Mouse (Mus musculus) stomach, embryonic 14.5 days (tissue): Measurements from ENCODE around the gene Gls. TPM values are rescaled to one million over a fixed set of nuclear protein-coding genes. Genes with fewer than 3 reads are reported as not detected.
A peak's percentile ranks its signal among the peaks of the same experiment; 100 is the strongest.

ENCODE experiments used
- ATAC-seq: fragments of 200-750 bp; cut with Nextera tagmentation; 2 replicates; pipeline ENCODE4 v1.8.0; 2017; ENCODE audit warnings: low read depth, moderate TSS enrichment; ENCODE audit not compliant: insufficient number of reproducible peaks, insufficient read depth, low FRiP score
- H3K27ac ChIP-seq: fragments of 300-500 bp; sonication (generic); 2 replicates; pipeline ENCODE4 v1.5.1; 2014; ENCODE audit warnings: mild to moderate bottlenecking, low read length, moderate library complexity, mixed read lengths
- H3K27me3 ChIP-seq: fragments of 300-500 bp; sonication (generic); 2 replicates; pipeline ENCODE4 v1.6.1; 2014; ENCODE audit warnings: low read length, control low read depth, mixed read lengths; ENCODE audit not compliant: control insufficient read depth, insufficient read depth
- H3K36me3 ChIP-seq: fragments of 300-500 bp; sonication (generic); 2 replicates; pipeline ENCODE4 v1.6.1; 2014; ENCODE audit warnings: mild to moderate bottlenecking, control low read depth, low read length, moderate library complexity, mixed read lengths; ENCODE audit not compliant: control insufficient read depth, insufficient read depth
- H3K4me1 ChIP-seq: fragments of 300-500 bp; sonication (generic); 2 replicates; pipeline ENCODE4 v1.6.1; 2014; ENCODE audit warnings: low read length, control low read depth, mixed read lengths; ENCODE audit not compliant: control insufficient read depth, insufficient read depth
- H3K4me2 ChIP-seq: fragments of 300-500 bp; sonication (generic); replicated peaks from 2 replicates; pipeline ENCODE4 v1.6.1; 2014; ENCODE audit warnings: low read depth, low read length, control low read depth
- H3K4me3 ChIP-seq: fragments of 300-500 bp; sonication (generic); 2 replicates; pipeline ENCODE4 v1.5.1; 2014; ENCODE audit warnings: low read depth, low read length, control low read depth
- H3K9ac ChIP-seq: fragments of 300-500 bp; sonication (generic); replicated peaks from 2 replicates; pipeline ENCODE4 v1.6.1; 2014; ENCODE audit warnings: low read depth, mild to moderate bottlenecking, control low read depth, low read length, moderate library complexity, mixed read lengths
- H3K9me3 ChIP-seq: fragments of 300-500 bp; sonication (generic); 2 replicates; pipeline ENCODE4 v1.6.1; 2016; ENCODE audit warnings: low read depth, low read length, control low read depth; ENCODE audit not compliant: control insufficient read depth
- whole genome bisulfite sequencing: fragments of 180-500 bp; shearing (Covaris S2); extraction: QIAGEN DNeasy Blood & Tissue Kit; methylation state at CpG from one replicate; pipeline ENCODE4 v1.1.7; 2014; 5-methylcytosine and 5-hydroxymethylcytosine counted together
- polyA plus RNA-seq: library from polyadenylated mRNA; unstranded; fragments of >200 nt; fragmentation: Nextera tagmentation; extraction: Ambion mirVana; gene quantifications from 2 replicates; pipeline ENCODE4 v1.2.1, GENCODE M21; 2014

The Gls gene
- polyA plus RNA-seq, 1 experiment from 2014 or later: 30.5 TPM

DNA sequence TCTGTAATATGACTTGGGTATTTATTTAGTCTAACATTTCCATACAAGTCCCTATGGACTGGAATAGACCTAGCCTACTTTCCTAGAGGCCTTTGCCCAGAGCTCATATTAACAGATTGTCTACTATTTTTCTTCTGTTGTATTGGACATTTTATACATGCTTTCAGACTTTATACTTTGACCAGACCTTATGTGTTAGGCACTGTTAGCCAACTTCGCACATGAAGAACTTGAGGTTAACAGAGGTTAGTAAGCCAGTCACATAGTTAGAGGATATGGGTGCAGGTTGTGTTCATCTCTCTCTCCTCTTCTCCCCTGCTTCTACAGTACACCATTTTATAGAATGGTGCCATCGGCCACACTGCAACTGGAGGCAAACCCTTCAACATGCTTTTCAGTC, 75.0 kb downstream of the Gls start:
- Histone ChIP-seq H3K4me3 (no peak overlapping the region), H3K9me3 (no peaks in the 10 kb centered on the region), H3K9ac (no peak overlapping the region), H3K27ac (no peak overlapping the region), H3K36me3 (no peaks in the 10 kb centered on the region; the same call in 1 of the 2 replicates), H3K27me3 (no peaks in the 10 kb centered on the region), H3K4me2 (no peak overlapping the region), H3K4me1 (no peaks in the 10 kb centered on the region)
- WGBS: 94% methylated on average over 2 of the region's 2 CpGs
- ATAC-seq: no peak

DNA sequence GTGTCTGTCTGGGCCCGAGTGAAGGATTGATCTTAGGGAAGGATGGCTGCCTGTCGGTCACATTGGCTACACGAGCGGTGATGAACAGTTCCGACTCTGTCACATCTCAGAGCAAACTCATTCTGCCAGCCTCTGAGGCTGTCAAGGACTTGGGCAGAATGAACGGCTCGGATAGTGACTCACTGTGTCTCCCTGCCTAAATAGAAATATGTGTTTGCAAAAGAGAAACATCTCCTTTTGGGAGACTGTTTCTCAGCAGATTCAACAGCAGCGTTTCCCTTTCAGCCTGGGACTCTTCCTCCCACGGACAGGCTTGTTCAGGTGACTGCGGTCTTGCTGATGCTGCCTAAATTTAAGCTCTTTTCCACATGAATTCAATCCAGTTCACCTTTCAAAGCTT, 76.7 kb downstream of the Gls start:
- Histone ChIP-seq H3K27me3 (no peaks in the 10 kb centered on the region), H3K27ac (no peak overlapping the region), H3K4me2 (no peak overlapping the region), H3K9me3 (no peaks in the 10 kb centered on the region), H3K9ac (no peak overlapping the region), H3K36me3 (no peaks in the 10 kb centered on the region; the same call in 1 of the 2 replicates), H3K4me3 (no peak overlapping the region), H3K4me1 (no peaks in the 10 kb centered on the region)
- ATAC-seq: no peak
- WGBS: 86% methylated on average over 10 of the region's 10 CpGs

- no peak overlapping the region for H3K9ac ChIP-seq
- no peaks in the 10 kb centered on the region; the same call in 1 of the 2 replicates for H3K36me3 ChIP-seq
- no peak overlapping the region for H3K4me3 ChIP-seq
- H3K27me3 ChIP-seq: no peaks in the 10 kb centered on the region
- no peak overlapping the region for H3K4me2 ChIP-seq
- peaks cover 5% of the 10 kb centered on the region; the same call in 1 of the 2 replicates for H3K4me1 ChIP-seq
- 94% methylated on average over 8 of the region's 8 CpGs for WGBS
- no peak for ATAC-seq
- no peaks in the 10 kb centered on the region for H3K9me3 ChIP-seq
- H3K27ac ChIP-seq: no peak overlapping the region
Measured at GRCm38 (mm10) chr1:52154890-52155289, 78.1 kb downstream of the Gls start.

GRCm38 (mm10) chr1:52152936-52153335, 80.1 kb downstream of the Gls start:
- no peaks in the 10 kb centered on the region; the same call in 1 of the 2 replicates for H3K36me3 ChIP-seq
- no peaks in the 10 kb centered on the region for H3K27me3 ChIP-seq
- no peak overlapping the region for H3K4me3 ChIP-seq
- H3K4me1 ChIP-seq: peaks cover 5% of the 10 kb centered on the region; the same call in 1 of the 2 replicates
- no peak overlapping the region for H3K4me2 ChIP-seq
- no peak overlapping the region for H3K27ac ChIP-seq
- 47% methylated on average over 3 of the region's 3 CpGs for WGBS
- no peaks in the 10 kb centered on the region for H3K9me3 ChIP-seq
- no peak overlapping the region for H3K9ac ChIP-seq
- no peak for ATAC-seq

DNA sequence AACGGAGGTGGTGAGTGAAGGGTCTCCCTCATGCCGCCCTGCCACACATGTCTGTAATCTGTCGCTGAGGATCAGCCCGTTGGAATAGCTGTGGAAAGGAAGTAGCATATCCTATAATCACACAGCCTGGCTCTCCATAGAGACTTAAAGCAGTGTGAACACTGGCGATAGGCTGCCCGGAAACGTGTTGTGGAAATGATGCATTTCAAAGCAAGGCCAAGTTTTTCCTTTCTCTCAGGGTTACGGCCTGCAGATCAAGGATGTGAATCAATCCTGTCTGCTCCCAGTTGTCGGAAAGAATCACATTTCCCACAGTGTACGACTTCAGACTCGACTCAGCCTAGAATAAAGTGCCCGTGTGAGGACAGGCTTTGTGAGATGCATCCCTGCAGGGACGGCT, 80.7 kb downstream of the Gls start:
- 74% methylated on average over 13 of the region's 13 CpGs for WGBS
- Histone ChIP-seq H3K4me1 (peaks cover 5% of the 10 kb centered on the region; the same call in 1 of the 2 replicates), H3K27ac (no peak overlapping the region), H3K27me3 (no peaks in the 10 kb centered on the region), H3K4me2 (no peak overlapping the region), H3K9me3 (no peaks in the 10 kb centered on the region), H3K4me3 (no peak overlapping the region), H3K9ac (no peak overlapping the region), H3K36me3 (no peaks in the 10 kb centered on the region; the same call in 1 of the 2 replicates)
- ATAC-seq: no peak

- Histone ChIP-seq H3K4me3 (no peak overlapping the region), H3K4me2 (no peak overlapping the region)
Measured at GRCm38 (mm10) chr1:52151166-52151565, 81.9 kb downstream of the Gls start.

DNA sequence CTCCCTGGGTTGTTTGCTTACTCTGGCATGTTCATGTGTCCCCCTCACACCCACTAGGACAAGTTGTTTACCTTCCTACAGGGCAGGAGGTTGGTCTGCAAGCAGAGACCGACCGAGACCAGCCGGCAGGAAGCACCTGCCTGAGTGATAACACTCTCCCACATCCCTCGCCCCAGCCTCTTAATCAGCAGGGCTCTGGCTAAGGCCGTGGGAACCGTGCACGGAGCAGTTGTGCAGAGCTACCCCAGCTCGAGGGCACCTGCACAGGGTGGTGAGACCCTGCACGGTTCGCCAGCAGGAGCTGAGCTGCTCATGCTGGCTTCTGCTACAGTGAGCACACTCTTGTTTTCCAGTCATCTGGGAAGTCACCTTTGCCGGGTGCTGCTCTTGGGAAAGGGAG, 82.4 kb downstream of the Gls start:
- Histone ChIP-seq H3K27me3 (no peaks in the 10 kb centered on the region), H3K9me3 (no peaks in the 10 kb centered on the region), H3K36me3 (no peaks in the 10 kb centered on the region; the same call in 1 of the 2 replicates), H3K4me1 (peaks cover 5% of the 10 kb centered on the region; the same call in 1 of the 2 replicates), H3K27ac (no peak overlapping the region), H3K4me3 (no peak overlapping the region), H3K9ac (no peak overlapping the region), H3K4me2 (no peak overlapping the region)
- 34% methylated on average over 11 of the region's 11 CpGs for WGBS
- peak; percentile 66 for ATAC-seq

More at GRCm38 (mm10) chr1:52151166-52151565, 81.9 kb downstream of the Gls start:
- no peak overlapping the region for H3K27ac ChIP-seq
- WGBS: 96% methylated on average over 5 of the region's 5 CpGs
- no peaks in the 10 kb centered on the region for H3K27me3 ChIP-seq
- no peak overlapping the region for H3K9ac ChIP-seq
- peaks cover 5% of the 10 kb centered on the region; the same call in 1 of the 2 replicates for H3K4me1 ChIP-seq
- no peaks in the 10 kb centered on the region; the same call in 1 of the 2 replicates for H3K36me3 ChIP-seq
- ATAC-seq: no peak
- no peaks in the 10 kb centered on the region for H3K9me3 ChIP-seq

DNA sequence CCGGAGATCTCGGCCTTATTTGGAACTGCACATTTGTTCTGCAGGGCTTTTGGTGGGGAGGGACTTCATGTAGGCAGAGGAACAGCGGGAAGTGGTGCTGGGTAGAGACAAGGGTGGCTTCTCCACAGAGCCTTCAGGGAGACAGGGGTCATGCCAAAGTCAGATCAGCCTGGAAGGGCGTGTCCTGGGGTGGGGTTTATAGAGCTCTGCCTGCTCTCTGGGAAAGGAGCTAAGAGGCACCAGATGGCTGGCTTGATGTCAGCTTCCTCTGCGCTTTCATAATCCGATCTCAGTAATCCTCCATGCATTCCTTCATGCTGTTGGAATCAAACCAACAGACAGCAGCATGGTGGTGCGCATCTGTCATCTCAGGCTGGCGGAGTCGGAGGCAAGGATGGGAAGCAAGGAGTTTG, 83.1 kb downstream of the Gls start:
- no peaks in the 10 kb centered on the region for H3K27me3 ChIP-seq
- WGBS: 33% methylated on average over 9 of the region's 9 CpGs
- peaks cover 5% of the 10 kb centered on the region; the same call in 1 of the 2 replicates for H3K4me1 ChIP-seq
- no peak overlapping the region for H3K4me2 ChIP-seq
- H3K9me3 ChIP-seq: no peaks in the 10 kb centered on the region
- H3K36me3 ChIP-seq: no peaks in the 10 kb centered on the region; the same call in 1 of the 2 replicates
- peak; percentile 38; the same call in 1 of the 2 replicates for ATAC-seq
- no peak overlapping the region for H3K4me3 ChIP-seq
- H3K9ac ChIP-seq: no peak overlapping the region
- H3K27ac ChIP-seq: no peak overlapping the region

GRCm38 (mm10) chr1:52148696-52149095, 84.3 kb downstream of the Gls start:
- no peak for ATAC-seq
- Histone ChIP-seq H3K36me3 (no peaks in the 10 kb centered on the region; the same call in 1 of the 2 replicates), H3K27ac (no peak overlapping the region), H3K9ac (no peak overlapping the region), H3K4me1 (peaks cover 5% of the 10 kb centered on the region; the same call in 1 of the 2 replicates), H3K27me3 (no peaks in the 10 kb centered on the region), H3K9me3 (no peaks in the 10 kb centered on the region), H3K4me2 (no peak overlapping the region), H3K4me3 (no peak overlapping the region)
- WGBS: 79% methylated on average over 7 of the region's 7 CpGs
